ENCODE assay signal across 7 mouse cellular contexts in the genomic region with DNA sequence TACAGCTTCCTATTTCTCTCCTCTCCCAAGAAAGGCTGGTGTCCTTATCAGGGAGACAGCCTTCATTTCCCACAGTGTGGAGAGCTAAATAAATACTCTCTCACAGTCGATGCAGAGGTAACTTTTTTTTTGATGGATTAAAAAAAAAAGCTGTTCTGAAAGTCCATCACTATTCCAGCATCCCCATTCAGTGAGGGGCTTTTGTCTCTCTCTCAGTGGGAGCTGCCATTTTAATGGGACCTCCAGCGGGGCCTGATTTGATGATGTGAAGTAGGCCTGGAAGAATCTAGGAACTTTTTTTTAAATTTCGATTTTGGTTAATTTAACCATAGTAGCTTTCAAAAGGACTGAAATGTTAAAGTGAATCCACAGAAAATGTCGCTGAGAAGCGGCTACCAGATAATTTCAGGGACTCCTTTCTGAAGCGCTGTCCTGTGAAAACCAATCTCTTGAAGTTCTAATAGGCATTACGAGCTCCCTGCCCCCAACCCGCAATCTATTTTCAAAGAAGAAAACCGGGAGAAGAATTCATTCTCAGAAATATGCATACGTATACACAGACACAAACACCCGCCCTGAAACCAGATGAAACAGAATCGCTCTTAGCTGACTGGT.
DNase-seq lines count a peak whose midpoint lies in the region; ATAC-seq lines count a peak whose summit lies in the region.
"Not testable (repeated sequence)": the region's sequence is repeated elsewhere in the genome, so short reads cannot be mapped to it uniquely, and the experiment has no call there.

No protein-coding gene starts in this region.

- H3K9ac ChIP-seq in embryonic facial prominence, embryonic 14.5 days (ENCODE audit: low read depth, low read length): peak overlapping the region; percentile 38; the same call in 1 of the 2 replicates
- not testable (repeated sequence) for H3K9ac ChIP-seq in hindbrain, embryonic 14.5 days; neural tube, embryonic 12.5 days

- DNase-seq in NIH3T3 (ENCODE audit: low read depth): peak; percentile 24
- not testable (repeated sequence) for DNase-seq in embryonic facial prominence, embryonic 14.5 days (ENCODE audit: low spot score); hindbrain, embryonic 14.5 days (ENCODE audit: low spot score); limb, embryonic 10.5 days (ENCODE audit: low spot score)
- DNase-seq in heart, adult 11 months: peak; percentile 42

- H3K9me3 ChIP-seq in embryonic facial prominence, embryonic 14.5 days (ENCODE audit: control insufficient read depth, low read length); hindbrain, embryonic 14.5 days (ENCODE audit: control insufficient read depth, low read length); limb, embryonic 10.5 days (replicated peaks); neural tube, embryonic 12.5 days: not testable (repeated sequence)

- H3K36me3 ChIP-seq in embryonic facial prominence, embryonic 14.5 days (ENCODE audit: control insufficient read depth, insufficient read depth, low read length); hindbrain, embryonic 14.5 days (replicated peaks; ENCODE audit: control insufficient read depth, insufficient read depth); limb, embryonic 10.5 days; macrophage (ENCODE audit: inconsistent target); neural tube, embryonic 12.5 days: not testable (repeated sequence)

- H3K27ac ChIP-seq in embryonic facial prominence, embryonic 14.5 days (replicated peaks; ENCODE audit: low read depth, low read length); hindbrain, embryonic 14.5 days; limb, embryonic 10.5 days; neural tube, embryonic 12.5 days: not testable (repeated sequence)
- H3K27ac ChIP-seq in macrophage: peak overlapping the region; percentile 73

- H3K4me2 ChIP-seq in embryonic facial prominence, embryonic 14.5 days (ENCODE audit: low read depth, low read length): peak overlapping the region; percentile 61
- H3K4me2 ChIP-seq in hindbrain, embryonic 14.5 days (replicated peaks): peak overlapping the region; percentile 56
- peak overlapping the region; percentile 66 for H3K4me2 ChIP-seq in neural tube, embryonic 12.5 days (replicated peaks)

- H3K79me2 ChIP-seq in macrophage (ENCODE audit: inconsistent target): not testable (repeated sequence)

- H3K4me3 ChIP-seq in embryonic facial prominence, embryonic 14.5 days (ENCODE audit: low read depth, low read length): peak overlapping the region; percentile 25
- peak overlapping the region; percentile 27 for H3K4me3 ChIP-seq in hindbrain, embryonic 14.5 days (replicated peaks; ENCODE audit: low read length)
- peak overlapping the region; percentile 43 for H3K4me3 ChIP-seq in limb, embryonic 10.5 days
- H3K4me3 ChIP-seq in macrophage (ENCODE audit: inconsistent target): not testable (repeated sequence)
- 0 out of 2 replicates have a peak overlapping the region, but pooled peaks have one; percentile 34 for H3K4me3 ChIP-seq in neural tube, embryonic 12.5 days

- not testable (repeated sequence) for ATAC-seq in embryonic facial prominence, embryonic 14.5 days (ENCODE audit: low read depth); hindbrain, embryonic 14.5 days (ENCODE audit: low FRiP score); neural tube, embryonic 12.5 days (ENCODE audit: low FRiP score, low read depth)

- 6% methylated on average over 12 of the region's 12 CpGs for WGBS in embryonic facial prominence, embryonic 14.5 days
- WGBS in hindbrain, embryonic 14.5 days: 3% methylated on average over 12 of the region's 12 CpGs
- WGBS in limb, embryonic 10.5 days: 10% methylated on average over 12 of the region's 12 CpGs
- 32% methylated on average over 11 of the region's 12 CpGs for WGBS in macrophage (ENCODE audit: missing documents)
- 3% methylated on average over 12 of the region's 12 CpGs for WGBS in neural tube, embryonic 12.5 days

- H3K4me1 ChIP-seq in embryonic facial prominence, embryonic 14.5 days (ENCODE audit: control insufficient read depth, insufficient read depth, low read length); hindbrain, embryonic 14.5 days (replicated peaks; ENCODE audit: control insufficient read depth, insufficient read depth, low read length); limb, embryonic 10.5 days; neural tube, embryonic 12.5 days: not testable (repeated sequence)

- not testable (repeated sequence) for H3K27me3 ChIP-seq in embryonic facial prominence, embryonic 14.5 days (replicated peaks; ENCODE audit: control insufficient read depth, insufficient read depth, low read length); hindbrain, embryonic 14.5 days (ENCODE audit: control insufficient read depth, insufficient read depth, low read length); limb, embryonic 10.5 days (ENCODE audit: low read depth, poor library complexity, severe bottlenecking); neural tube, embryonic 12.5 days (replicated peaks)
